In the genomic region with DNA sequence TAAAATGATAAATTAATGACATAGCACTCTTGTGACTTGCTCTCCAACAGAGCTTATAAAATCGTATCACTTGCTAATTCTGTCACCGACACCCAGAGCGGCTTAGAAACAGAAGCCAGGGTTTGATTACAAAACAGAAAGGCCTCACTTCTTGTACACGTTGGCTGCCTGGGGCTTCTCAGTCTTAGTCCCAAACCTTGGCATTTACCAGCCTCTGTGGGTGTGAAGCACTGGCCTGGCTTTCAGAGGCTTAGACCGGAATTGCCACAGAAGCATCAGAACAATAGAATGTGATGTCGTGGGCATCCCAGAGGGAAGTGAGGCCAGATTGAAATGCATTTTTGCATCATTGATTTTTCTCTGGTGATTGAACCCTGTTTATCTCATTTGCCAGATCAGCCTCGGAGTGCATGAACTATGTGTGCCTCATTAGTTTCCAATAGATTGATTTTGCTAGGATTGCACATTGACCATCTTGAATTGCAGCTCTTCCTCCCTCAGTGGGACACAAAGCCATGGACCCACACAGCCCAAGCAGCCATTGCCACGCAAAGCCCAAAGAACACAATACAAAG, we compare ENCODE assay signal across 19 mouse cellular contexts. TPM values are rescaled to one million over a fixed set of nuclear protein-coding genes. Genes with fewer than 3 reads are reported as not detected.
DNase-seq lines count a peak whose midpoint lies in the region; ATAC-seq and TF ChIP-seq lines count a peak whose summit lies in the region.
"Had no signal": no experiment of that assay in that cellular context is flagged by ENCODE, and none has a peak within 500 bp of the region (broad histone marks: within the 10 kb centered on the region; RNA-seq: fewer than 3 reads in every experiment).

No protein-coding gene starts in this region.

- no peak overlapping the region for H3K4me3 ChIP-seq in forebrain, postnatal 0 days (ENCODE audit: low read depth, low read length)
- H3K4me3 ChIP-seq in forebrain, embryonic 15.5 days = no peak overlapping the region
- H3K4me3 ChIP-seq in layer of hippocampus, adult 2 months = no peak overlapping the region
- no peak overlapping the region for H3K4me3 ChIP-seq in neural tube, embryonic 13.5 days
- H3K4me3 ChIP-seq in neural tube, embryonic 15.5 days (replicated peaks) = no peak overlapping the region
- H3K4me3 ChIP-seq: embryonic facial prominence, embryonic 10.5 days; forebrain, embryonic 10.5 days; heart, embryonic 12.5 days had no signal

- H3K27ac ChIP-seq in forebrain, postnatal 0 days (ENCODE audit: low read depth, low read length) = no peak overlapping the region
- H3K27ac ChIP-seq in forebrain, embryonic 15.5 days (replicated peaks) = no peak overlapping the region
- H3K27ac ChIP-seq in layer of hippocampus, adult 2 months = peak overlapping the region; percentile 69; the same call in 1 of the 2 replicates
- H3K27ac ChIP-seq in neural tube, embryonic 13.5 days (replicated peaks) = peak overlapping the region; percentile 29; the same call in 1 of the 2 replicates
- H3K27ac ChIP-seq in neural tube, embryonic 15.5 days (replicated peaks) = no peak overlapping the region
- H3K27ac ChIP-seq: embryonic facial prominence, embryonic 10.5 days; forebrain, embryonic 10.5 days had no signal

- TF ChIP-seq CTCF in forebrain, postnatal 0 days (IDR thresholded peaks at IDR 0.05; ENCODE audit: low read depth) = no peak
- no peak for TF ChIP-seq CTCF in layer of hippocampus, adult 2 months (conservative IDR thresholded peaks at IDR 0.05)

- no peak overlapping the region for H3K4me2 ChIP-seq in forebrain, postnatal 0 days (ENCODE audit: low read depth)
- no peak overlapping the region for H3K4me2 ChIP-seq in forebrain, embryonic 15.5 days (replicated peaks)
- H3K4me2 ChIP-seq in neural tube, embryonic 13.5 days = no peak overlapping the region
- no peak overlapping the region for H3K4me2 ChIP-seq in neural tube, embryonic 15.5 days
- H3K4me2 ChIP-seq: heart, embryonic 12.5 days had no signal

- H3K4me1 ChIP-seq in forebrain, postnatal 0 days (ENCODE audit: insufficient read depth) = no peaks in the 10 kb centered on the region
- H3K4me1 ChIP-seq in forebrain, embryonic 15.5 days = no peaks in the 10 kb centered on the region
- no peaks in the 10 kb centered on the region for H3K4me1 ChIP-seq in neural tube, embryonic 13.5 days (replicated peaks)
- H3K4me1 ChIP-seq in neural tube, embryonic 15.5 days = no peaks in the 10 kb centered on the region

- no peak for DNase-seq in forebrain, postnatal 0 days
- no peak for DNase-seq in layer of hippocampus, adult 2 months (ENCODE audit: low spot score in 2 of 2)
- DNase-seq in layer of hippocampus, adult 18-20 months (ENCODE audit: low spot score in 2 of 2) = no peak
- DNase-seq in cerebellum, postnatal 10 days = no peak
- DNase-seq: adrenal gland, postnatal 14 days; B cell, adult 2 months; cerebellum, adult 11-12 months; cerebellum, adult 9-10 months; gastrocnemius, postnatal 14 days had no signal

- H3K36me3 ChIP-seq in forebrain, postnatal 0 days (ENCODE audit: insufficient read depth) = no peaks in the 10 kb centered on the region
- H3K36me3 ChIP-seq in forebrain, embryonic 15.5 days = no peaks in the 10 kb centered on the region
- H3K36me3 ChIP-seq in neural tube, embryonic 13.5 days = no peaks in the 10 kb centered on the region
- no peaks in the 10 kb centered on the region for H3K36me3 ChIP-seq in neural tube, embryonic 15.5 days
- H3K36me3 ChIP-seq: embryonic facial prominence, embryonic 10.5 days; forebrain, embryonic 10.5 days; G1E; heart, embryonic 12.5 days had no signal

- peak; percentile 29; the same call in 1 of the 2 replicates for ATAC-seq in forebrain, postnatal 0 days
- no peak for ATAC-seq in forebrain, embryonic 15.5 days (replicated peaks)
- ATAC-seq in neural tube, embryonic 13.5 days (ENCODE audit: low read depth) = no peak
- ATAC-seq in neural tube, embryonic 15.5 days (ENCODE audit: low FRiP score) = no peak
- ATAC-seq: CD4-positive, CD25-positive, alpha-beta regulatory T cell, adult 4 months; forebrain, embryonic 14.5 days; inflammation-experienced regulatory T-cells, adult 6 months had no signal

- H3K9me3 ChIP-seq in forebrain, postnatal 0 days (ENCODE audit: low read length) = no peaks in the 10 kb centered on the region
- no peaks in the 10 kb centered on the region for H3K9me3 ChIP-seq in forebrain, embryonic 15.5 days
- H3K9me3 ChIP-seq in neural tube, embryonic 13.5 days = no peaks in the 10 kb centered on the region
- H3K9me3 ChIP-seq in neural tube, embryonic 15.5 days (replicated peaks) = no peaks in the 10 kb centered on the region
- H3K9me3 ChIP-seq: embryonic facial prominence, embryonic 10.5 days; forebrain, embryonic 10.5 days; G1E; heart, embryonic 12.5 days had no signal

- H3K9ac ChIP-seq in forebrain, postnatal 0 days = no peak overlapping the region
- H3K9ac ChIP-seq in forebrain, embryonic 15.5 days (replicated peaks) = no peak overlapping the region
- no peak overlapping the region for H3K9ac ChIP-seq in neural tube, embryonic 13.5 days
- no peak overlapping the region for H3K9ac ChIP-seq in neural tube, embryonic 15.5 days (replicated peaks)
- H3K9ac ChIP-seq: heart, embryonic 12.5 days had no signal

- 45% methylated on average over 8 of the region's 8 CpGs for WGBS in forebrain, postnatal 0 days
- WGBS in forebrain, embryonic 15.5 days = 54% methylated on average over 8 of the region's 8 CpGs
- WGBS in neural tube, embryonic 13.5 days = 63% methylated on average over 8 of the region's 8 CpGs
- 49% methylated on average over 8 of the region's 8 CpGs for WGBS in neural tube, embryonic 15.5 days

- H3K27me3 ChIP-seq in forebrain, postnatal 0 days (ENCODE audit: insufficient read depth, low read length) = no peaks in the 10 kb centered on the region
- H3K27me3 ChIP-seq in forebrain, embryonic 15.5 days = no peaks in the 10 kb centered on the region
- no peaks in the 10 kb centered on the region for H3K27me3 ChIP-seq in neural tube, embryonic 13.5 days
- H3K27me3 ChIP-seq in neural tube, embryonic 15.5 days (replicated peaks) = no peaks in the 10 kb centered on the region
- H3K27me3 ChIP-seq: heart, embryonic 12.5 days had no signal

RNA-seq across cellular contexts. Expression of gene Sorbs1, which starts 9.9 kb away (rescaled TPM):
- total RNA-seq in forebrain, postnatal 0 days (2014; rRNA removed) = 51.8 and 54.4 TPM in 2 replicates
- polyA plus RNA-seq in forebrain, postnatal 0 days (2015; fragmentation: Nextera tagmentation; extraction: Ambion mirVana) = 46.8 and 74.9 TPM in 2 replicates
- polyA plus RNA-seq in forebrain, embryonic 15.5 days (2015; fragmentation: Nextera tagmentation; extraction: Ambion mirVana) = 111 and 118 TPM in 2 replicates
- 100 to 1,000 TPM; 222 to 229 TPM for total RNA-seq in layer of hippocampus, adult 2 months (2021)
- 100 to 1,000 TPM; 195 to 206 TPM for total RNA-seq in layer of hippocampus, adult 18-20 months (2021)
- polyA plus RNA-seq in neural tube, embryonic 13.5 days (2015; fragmentation: Nextera tagmentation; extraction: Ambion mirVana) = 105 and 117 TPM in 2 replicates
- polyA plus RNA-seq in neural tube, embryonic 15.5 days (2015; fragmentation: Nextera tagmentation; extraction: Ambion mirVana) = 94.7 and 103 TPM in 2 replicates

Comparison
In these comparisons a context has a peak if more than half of its experiments do, and no peak if none do; other contexts are left out.
1. H3K27ac ChIP-seq: peak in layer of hippocampus, adult 2 months (single experiment) and neural tube, embryonic 13.5 days (single experiment); none in forebrain, postnatal 0 days (single experiment), forebrain, embryonic 15.5 days (single experiment) and neural tube, embryonic 15.5 days (single experiment).